Mouse (Mus musculus): ENCODE data around the gene 1190005I06Rik. TPM values are rescaled to one million over a fixed set of nuclear protein-coding genes. Genes with fewer than 3 reads are reported as not detected.

The 1190005I06Rik gene
- polyA plus RNA-seq, 3 experiments from 2014 or later, result 1.6 TPM; not detected in 2

DNA sequence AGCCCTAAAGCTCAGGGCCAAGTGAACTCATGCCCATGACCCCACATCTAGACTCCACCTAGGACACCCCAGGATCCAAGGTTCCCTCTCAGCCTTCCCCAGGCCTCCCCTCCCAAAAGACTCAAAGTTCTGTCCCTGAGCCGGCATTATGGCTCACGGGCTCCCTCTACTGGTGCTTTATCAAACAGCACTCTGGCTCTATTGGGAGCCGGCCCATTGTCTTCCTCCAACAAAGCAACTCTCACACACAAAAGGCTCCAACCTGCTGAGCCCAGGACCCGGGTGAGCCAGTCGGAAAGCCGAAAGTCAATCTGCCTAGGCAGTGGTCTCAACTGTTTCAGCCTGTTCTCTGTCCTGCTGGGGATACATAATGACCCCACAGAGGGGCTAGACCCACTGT is 29.3 kb downstream of the 1190005I06Rik start:
- peak; percentile 67 for ATAC-seq

DNA sequence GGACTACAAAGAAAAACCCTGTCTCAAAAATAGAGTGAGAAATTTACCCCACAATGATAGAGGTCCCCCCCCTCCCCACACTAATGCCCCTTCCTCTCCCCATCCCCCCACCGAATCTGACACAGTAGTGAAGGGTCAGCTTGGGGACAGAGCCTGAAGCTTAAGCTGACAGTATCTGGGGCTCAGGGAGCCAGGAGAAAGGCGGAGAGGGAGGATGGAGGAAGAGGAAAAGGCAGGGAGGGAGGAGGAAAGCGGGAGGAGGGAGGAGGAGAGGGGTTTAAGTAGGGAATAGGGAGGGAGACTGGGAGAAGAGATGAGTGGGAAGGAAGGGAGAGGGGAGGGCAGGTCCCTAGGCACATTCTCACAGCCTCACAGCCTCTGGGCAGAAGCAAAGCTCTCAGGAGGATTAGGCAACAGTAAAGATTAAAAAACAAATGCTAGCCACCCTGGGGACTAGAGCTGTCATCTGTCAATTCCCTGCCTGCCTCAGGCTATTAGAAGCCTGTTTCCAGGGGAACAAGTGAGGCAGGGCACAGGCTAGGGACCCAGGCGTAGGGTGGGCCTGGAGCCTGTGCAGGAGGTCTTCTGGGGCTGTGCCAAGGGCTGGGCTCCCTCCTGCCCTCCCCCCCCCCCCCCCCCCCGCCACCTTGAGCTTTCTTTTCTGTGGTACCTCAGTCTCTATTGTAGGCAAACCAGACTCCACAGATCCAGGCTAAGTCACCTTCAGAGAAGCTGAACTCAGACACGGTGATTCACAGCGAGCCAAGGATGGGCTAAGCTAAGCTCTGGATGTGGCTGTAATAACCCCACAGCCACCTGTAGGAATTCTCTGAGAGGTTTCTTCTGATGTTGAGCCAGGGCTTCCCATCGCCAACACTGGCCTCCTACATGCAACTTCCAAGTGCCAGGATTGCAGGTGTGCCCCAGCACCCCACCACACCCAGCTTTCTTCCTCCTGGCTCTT is 30.5 kb downstream of the 1190005I06Rik start:
- ATAC-seq, result no peak

DNA sequence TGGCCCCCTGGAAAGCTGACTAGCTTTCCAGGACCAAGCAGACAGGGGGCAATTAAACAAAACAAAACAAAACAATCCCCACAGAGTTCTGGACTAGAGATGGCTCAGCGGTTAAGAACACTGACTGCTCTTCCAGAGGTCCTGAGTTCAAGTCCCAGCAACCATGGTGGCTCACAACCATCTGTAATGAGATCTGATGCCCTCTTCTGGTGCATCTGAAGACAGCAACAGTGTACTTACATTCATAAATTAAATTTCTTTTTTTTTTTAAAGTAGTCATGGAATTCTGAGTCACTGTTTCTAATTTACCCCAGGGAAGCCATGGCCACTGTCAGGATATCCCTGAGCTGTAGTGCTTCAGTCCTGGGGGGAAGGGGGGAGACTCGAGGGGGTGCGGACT is 32.9 kb downstream of the 1190005I06Rik start:
- ATAC-seq, result no peak

DNA sequence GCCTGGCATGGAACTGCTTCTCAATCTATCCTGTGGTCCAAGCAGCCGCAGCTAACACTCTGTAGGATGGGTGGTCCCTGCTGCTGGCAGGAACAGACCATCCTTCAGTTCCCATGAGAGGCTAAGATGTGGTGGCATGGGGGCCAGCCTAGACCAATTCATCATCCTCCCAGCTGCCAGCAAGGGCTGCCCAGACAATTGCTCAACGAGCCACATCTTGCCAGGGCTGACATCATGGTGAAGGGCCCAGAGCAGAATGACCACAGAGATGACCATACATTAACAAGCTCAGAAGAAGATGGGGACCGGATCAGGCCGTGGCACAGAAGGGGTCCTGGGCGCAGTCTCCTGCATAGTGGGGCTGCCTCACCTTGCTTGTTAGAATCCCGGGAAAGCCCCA is 36.6 kb downstream of the 1190005I06Rik start:
- no peak for ATAC-seq

DNA sequence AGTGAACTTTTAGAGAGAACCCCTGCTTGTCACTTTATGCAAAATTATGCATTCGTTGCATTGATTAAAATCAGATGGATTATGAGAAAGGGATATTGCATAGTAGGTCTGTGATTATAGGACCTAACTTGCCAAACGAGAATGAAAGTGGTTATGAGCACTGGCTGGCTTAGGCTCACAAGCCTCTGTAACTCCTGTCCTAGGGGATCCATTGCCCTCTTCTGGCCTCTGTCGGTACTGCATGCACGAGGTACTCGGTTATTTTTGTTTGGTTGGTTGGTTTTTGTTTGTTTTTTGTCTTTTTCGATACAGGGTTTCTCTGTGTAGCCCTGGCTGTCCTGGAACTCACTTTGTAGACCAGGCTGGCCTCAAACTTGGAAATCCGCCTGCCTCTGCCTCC is 39.5 kb downstream of the 1190005I06Rik start:
- peak; percentile 67 for ATAC-seq

DNA sequence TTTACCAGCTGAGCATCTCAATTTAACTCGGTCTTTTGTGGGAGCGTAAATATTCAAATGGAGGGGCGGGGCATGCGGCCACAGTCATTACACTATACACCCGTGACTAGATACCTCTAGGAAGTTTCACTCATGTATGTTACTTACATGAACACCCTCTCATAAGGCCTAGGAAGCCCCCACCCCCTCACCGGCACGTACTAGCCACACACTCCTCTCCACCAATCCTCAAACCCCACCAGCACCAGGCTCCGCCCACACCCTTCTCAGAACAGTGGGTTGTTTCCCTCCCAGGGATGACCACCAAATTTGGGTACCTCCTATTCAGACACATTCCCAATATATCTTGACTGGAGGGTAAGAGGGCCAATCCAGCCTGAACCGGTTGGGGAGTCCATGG is 40.0 kb downstream of the 1190005I06Rik start:
- no peak for ATAC-seq

DNA sequence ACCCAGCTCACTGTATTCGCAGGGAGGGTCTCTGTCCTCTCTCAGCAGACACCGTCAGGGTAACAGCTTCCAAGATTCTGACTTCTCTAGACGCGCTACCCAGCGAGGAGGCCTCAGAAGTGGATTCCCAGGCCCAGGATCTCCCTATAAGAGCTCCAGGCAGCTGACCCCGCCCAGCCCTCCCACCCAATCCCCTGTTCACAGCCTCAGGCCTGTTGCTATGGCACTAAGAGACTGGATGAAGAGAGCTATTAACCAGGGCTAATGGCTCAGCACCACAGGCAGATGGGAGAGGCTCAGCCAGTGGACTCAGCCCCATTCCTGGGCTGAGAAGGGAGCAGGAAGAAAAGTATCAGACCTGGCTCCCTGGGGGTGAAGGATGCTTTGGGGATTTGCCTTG is 44.8 kb downstream of the 1190005I06Rik start:
- no peak for ATAC-seq

DNA sequence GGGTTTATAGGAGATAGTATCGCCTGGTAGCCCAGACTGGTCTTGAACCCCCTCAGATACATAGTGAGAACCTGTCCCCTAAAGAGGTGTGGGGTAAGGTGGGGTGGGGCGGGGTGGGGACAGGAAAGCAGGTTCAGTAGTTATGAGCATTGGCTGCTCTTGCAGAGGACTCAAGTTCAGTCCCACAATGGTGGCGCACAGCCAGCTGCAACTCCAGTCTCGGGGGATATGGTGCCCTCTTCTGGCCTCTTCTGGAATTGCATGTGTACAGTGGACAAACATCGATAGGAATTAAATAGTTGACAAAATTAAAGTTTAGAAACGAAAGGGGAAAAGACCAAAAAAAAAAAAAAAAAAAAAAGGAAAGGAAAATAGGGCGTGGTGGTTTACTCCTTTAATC is 47.9 kb downstream of the 1190005I06Rik start:
- ATAC-seq, result no peak

DNA sequence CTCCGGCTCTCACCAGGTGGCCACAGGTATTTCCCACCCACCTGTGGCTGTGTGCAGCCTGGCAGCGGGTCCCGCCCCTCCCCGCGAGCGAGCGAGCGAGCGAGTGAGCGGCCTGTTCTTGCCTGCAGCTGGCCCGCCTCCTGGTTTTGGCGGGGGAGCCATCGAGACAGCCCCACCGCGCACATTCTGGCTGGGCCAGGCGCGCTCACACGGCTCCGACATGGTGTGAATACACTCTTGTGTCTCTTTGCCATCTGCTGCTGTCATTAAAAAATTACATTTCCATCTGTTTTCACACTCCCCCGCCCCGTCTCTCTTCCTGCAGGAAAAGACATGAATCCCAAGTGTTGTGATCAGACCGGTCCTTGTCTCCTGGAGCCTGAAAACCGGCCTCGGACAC is 48.9 kb downstream of the 1190005I06Rik start:
- ATAC-seq, result no peak

DNA sequence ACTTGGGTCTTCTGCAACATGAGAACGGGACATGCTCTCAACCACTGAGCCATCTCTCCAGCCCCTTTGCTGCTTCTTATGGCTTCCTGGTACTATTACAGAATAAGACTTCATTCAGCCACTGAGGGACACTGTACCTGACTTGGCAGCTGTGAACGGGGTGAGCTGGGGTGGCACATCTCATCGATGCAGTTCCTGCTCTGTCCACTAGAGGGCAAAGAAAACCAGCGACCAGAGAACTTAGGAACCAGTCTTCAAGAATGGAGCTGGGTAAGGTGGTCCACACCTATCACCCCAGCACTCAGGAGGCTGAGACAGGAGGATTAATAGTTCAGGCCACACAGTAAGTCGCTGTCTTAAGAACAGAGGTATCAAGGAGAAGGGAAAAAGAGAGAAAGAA is 51.5 kb downstream of the 1190005I06Rik start:
- peak; percentile 71 for ATAC-seq

DNA sequence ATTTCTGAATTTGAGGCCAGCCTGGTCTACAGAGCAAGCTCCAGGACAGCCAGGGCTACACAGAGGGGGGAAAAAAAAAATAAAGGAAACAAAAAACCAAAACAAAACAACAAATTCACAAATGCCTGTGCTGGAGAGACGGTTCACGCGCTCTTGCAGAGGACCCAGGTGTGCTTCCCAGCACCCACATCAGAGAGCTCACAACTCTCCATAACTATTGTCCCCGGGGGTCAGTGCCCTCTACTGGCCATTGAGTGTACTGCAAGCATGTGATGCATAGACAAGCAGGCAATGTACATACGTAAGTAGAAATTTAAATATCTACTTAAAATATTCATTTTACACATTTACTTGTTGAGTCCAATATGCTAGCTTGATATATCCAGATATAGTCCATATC is 52.9 kb downstream of the 1190005I06Rik start:
- ATAC-seq, result no peak

DNA sequence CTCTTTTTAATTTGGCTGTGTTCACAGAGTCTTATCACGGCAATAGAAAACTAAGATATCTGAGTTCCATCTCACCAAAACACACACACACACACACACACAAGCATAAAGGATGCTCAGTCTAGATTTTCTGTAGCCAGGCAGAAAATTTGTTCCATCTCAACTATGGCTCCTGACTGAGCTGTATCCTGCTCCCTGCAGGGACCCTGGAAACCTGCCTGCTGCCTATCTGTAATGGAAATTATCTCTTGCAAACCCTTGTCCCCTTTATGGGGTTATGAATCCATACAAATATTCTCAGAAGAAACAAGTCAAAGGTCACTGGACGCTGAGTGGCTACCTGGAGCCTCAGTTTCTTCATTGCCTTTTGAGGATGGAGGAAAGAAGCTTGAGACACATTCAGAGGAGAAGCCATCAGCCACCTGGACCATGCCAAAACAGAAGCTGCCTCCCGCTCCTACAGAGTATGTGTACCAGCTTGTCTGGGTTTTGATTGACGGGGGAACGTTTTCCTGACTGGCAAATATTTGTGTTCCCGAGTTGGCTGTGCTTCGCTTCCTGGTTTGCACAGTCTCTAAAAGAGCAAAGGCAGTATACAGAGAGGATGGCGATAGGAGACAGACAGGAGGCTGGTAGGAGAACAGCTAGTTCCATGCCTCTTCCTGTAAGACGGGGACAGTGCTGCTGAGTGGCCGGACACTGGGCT is 55.7 kb downstream of the 1190005I06Rik start:
- no peak for ATAC-seq

DNA sequence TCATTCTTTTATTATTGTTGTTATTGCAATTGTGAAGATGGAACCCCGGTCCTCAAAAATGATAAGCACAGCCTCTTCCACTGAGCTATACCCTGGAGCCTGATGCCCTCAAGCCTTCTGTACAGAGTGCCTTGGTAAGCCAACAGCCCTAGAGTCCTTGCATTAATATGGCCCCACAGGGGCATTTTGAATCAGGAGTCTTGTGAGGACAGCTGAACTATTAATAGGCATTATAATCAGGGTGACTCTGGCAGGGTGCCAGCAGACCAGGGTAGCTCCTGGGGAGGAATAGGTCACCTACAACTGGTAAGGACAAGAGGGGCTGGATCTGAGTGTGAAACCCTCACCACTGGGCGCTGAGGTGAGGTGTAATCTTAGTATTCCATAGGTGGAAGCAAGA is 57.5 kb downstream of the 1190005I06Rik start:
- no peak for ATAC-seq

DNA sequence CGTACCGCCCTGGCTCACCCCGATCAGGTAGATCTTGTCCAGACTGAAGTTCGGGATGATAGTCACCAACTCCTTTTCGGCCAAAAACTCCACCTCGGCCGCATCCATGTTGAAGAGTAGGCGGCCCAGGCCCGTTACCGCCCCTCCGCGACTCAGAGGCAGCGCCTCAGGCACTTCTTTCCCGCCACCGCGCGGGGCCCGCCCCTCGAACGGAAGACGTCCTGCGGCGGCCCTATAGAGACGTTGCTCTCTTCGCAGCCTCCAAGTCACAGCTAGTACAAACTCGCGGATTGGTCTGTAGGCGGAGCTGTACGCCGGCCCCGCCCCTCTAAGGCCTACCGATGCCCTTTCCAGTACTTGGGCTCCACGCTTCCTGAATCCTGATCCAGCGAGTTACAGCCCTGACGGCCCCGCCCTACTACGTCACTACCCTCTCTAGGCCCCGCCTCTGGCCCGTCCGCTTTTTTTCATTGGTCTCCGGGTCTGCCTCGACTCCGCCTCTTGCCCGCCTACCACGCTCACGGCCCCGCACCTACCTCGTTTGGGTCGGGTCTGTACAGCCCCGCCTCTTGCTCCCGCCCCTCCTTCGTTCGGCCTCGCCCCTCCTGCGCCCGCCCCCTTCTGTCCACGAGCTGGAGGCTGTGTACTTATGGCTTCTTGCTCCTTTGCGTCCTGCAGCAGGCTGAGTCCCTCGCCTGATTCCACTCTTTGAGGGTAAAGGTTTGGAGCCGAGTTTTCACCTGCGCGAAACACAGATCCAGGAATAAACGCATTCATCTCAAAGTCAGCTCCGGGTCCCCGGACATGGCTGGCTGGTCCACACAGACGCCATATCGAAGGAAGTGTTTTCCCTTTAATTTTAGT is 58.3 kb downstream of the 1190005I06Rik start, which contains the start of gene Gins2:
Gins2 (minus strand) TSS at position 397 of the 864 bp plus-strand sequence.
- ATAC-seq, result peak; percentile 95

DNA sequence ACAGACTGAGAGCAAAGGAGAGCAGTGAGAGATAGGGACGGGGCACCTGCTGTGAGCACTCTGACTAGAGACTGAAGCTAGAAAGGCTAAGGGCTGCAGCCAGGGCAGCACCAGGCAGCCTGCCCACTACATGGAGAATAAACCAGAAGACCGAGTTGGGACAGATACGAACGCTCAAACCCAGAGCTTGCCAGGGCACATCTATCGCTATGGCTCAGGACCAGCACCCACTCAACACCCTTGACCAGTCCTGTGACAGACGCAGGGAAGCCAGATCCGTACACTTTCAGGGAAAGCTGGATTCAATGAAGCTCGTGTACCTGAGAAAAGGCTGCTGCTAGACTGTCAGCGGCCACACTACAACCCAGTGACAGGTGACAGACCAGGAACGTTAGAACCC is 61.9 kb downstream of the 1190005I06Rik start:
- no peak for ATAC-seq

DNA sequence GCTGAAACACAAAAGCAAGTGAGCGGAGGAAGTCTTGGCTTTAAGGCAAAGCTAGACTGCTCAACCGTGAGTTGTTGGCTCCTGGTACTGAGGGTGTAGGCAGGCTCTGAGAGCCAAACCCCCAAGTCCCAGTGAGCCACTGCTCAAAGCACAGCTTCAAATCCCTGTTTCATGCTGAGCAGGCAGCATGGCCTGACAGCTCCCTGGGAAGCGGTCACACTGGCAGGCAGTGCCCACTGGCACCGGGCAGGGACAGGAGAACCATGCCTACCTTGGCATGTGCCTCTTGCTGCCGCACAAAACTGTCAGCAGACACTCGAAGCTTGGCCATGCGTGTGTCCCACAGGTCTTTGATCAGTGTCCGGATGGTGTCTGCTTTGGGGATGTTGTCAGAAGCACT is 65.6 kb downstream of the 1190005I06Rik start:
- no peak for ATAC-seq

DNA sequence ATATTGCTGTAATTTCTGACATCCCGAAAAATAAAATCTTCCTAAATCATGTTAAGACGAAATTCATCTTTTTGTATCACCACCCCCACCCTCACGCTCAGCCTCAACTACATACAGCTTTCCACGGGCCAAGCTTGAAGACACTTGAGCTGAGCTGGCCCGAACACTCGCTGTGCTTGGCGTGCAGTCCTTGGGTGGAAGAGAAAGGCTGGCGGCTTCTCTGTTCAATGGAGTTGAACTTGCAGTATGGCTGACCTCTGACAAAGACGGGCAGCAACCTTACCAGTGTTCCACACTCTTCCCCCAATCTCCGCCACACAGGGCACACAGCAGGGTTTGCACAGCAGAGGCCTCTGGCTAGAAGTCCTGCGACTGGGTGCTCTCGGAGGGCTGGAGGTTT is 66.1 kb downstream of the 1190005I06Rik start:
- no peak for ATAC-seq

DNA sequence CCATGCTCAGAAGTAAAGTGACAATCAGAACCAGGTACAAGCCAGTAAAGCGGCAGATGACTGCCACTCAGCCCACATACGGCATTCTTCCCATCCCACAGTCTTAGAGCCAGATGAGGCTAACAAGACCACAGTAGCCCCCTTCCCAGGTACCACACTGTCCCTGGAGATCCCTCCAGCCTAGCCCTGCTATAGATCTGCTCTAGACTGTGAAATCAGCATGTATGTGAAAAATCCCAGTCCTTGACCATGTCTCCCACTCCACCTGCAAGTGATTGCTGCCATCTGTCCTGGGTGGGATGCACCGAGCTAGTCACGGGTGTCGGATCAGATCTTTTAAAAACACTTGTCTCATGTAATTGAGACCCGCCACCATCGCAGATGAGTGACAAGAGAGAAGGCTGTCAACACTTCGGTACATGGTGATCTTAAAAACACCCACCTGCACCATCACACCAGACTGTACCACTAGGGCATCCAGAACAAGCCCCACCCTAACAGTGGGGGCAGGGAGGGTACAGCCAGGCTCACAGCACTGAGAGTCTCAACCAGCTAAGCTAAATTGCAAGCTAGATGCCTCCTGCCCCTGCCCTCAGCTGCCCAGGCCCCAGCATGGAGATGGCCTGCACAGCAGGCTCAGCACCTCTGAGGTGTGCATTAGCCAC is 67.0 kb downstream of the 1190005I06Rik start:
- no peak for ATAC-seq

DNA sequence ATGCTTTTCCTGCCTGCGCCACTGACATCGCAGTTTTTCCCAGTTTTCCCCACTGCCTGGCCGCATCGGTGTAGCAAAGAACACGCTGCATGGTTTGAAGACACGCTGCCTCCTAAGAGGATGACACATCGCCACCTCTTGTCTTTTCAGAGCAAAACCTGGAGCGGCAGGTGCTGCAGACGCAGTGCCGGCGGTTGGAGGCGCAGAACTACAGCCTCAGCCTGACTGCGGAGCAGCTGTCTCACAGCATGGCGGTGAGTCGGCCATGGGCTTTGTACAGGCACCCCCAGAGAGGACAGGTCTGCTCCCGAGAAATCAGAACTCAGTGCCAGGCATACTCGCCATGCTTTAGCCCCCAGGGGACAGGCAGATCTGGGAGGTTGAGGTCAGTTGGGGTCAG is 69.6 kb downstream of the 1190005I06Rik start:
- no peak for ATAC-seq

DNA sequence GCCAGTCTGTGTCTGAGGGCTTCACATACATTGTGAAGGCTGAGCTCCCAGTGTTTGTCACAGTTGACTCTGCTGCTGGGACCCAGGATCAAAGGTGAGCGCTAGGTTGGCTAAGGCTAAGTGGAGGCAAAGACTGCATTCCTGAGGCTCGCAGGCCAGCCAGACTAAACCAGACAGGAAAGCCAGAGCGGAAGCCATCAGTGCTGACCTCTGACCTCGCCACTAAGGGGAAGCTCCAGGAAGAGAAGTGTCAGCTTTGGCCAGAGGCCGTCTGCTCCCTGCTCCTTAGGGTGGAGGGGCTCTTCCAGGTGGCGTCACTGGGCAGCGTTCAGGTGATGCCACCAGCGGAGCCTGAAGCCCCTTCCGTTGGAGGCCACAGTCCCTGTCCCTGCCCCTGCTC is 71.6 kb downstream of the 1190005I06Rik start:
- ATAC-seq, result no peak

DNA sequence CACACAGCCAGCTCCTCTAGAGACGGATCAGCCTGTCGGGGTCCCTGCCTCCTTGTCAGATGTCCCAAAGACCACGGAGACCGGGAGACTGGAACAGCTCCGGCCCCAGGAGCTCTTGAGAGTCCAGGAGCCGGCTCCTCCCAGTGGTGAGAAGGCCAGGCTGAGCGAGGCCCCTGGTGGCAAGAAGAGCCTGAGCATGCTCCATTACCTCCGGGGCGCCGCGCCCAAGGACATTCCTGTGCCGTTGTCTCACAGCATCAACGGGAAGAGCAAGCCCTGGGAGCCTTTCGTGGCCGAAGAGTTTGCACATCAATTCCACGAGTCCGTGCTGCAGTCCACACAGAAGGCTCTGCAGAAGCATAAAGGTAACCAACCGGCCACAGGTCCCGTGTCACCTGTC is 72.5 kb downstream of the 1190005I06Rik start:
- ATAC-seq, result no peak

DNA sequence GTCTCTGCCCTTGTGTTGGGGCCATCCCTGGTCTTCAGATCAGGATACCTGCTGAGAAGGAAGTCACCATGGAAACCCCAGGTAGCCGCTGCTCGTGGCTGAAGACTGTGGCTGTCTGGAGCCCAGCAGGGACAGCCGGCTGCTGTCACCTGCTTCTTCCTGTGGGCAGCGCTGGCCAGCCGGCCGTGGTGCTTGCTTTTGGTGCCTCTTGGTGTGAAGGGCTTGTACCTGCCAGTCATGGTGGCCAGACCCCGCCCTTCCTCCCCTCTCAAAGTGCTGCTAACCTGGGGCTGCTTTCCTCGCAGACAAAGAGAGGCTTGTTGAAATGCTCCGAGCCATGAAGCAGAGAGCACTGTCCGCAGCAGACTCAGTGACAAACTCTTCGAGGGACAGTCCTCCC is 73.6 kb downstream of the 1190005I06Rik start:
- ATAC-seq, result no peak
